In genomic region chr3:154332941-154333340, GRCm38 (mm10) we compare ENCODE assay signal across 15 mouse cellular contexts. TPM values are rescaled to one million over a fixed set of nuclear protein-coding genes. Genes with fewer than 3 reads are reported as not detected.
A peak's percentile ranks its signal among the peaks of the same experiment; 100 is the strongest.
DNase-seq lines count a peak whose midpoint lies in the region; ATAC-seq and TF ChIP-seq lines count a peak whose summit lies in the region.
"Had no signal": no experiment of that assay in that cellular context is flagged by ENCODE, and none has a peak within 500 bp of the region (broad histone marks: within the 10 kb centered on the region; RNA-seq: fewer than 3 reads in every experiment).

No protein-coding gene starts in this region.

- under 1% methylated on average over 15 of the region's 15 CpGs for WGBS in intestine, embryonic 14.5 days
- 3% methylated on average over 15 of the region's 15 CpGs for WGBS in intestine, embryonic 15.5 days

- H3K4me3 ChIP-seq in intestine, embryonic 14.5 days (ENCODE audit: low read depth, low read length) = no peak overlapping the region
- no peak overlapping the region for H3K4me3 ChIP-seq in intestine, embryonic 15.5 days (replicated peaks)
- peak overlapping the region; percentile 26 for H3K4me3 ChIP-seq in brown adipose tissue, adult 24 weeks (ENCODE audit: insufficient read depth, low read depth, low read length)
- H3K4me3 ChIP-seq in embryonic fibroblast, embryonic 13.5 days (ENCODE audit: insufficient read depth, low read length) = 0 out of 2 replicates have a peak overlapping the region, but pooled peaks have one; percentile 4
- H3K4me3 ChIP-seq: erythroblast, embryonic 14.5 days had no signal

- H3K9ac ChIP-seq in intestine, embryonic 14.5 days (ENCODE audit: low read length) = no peak overlapping the region
- H3K9ac ChIP-seq in intestine, embryonic 15.5 days = no peak overlapping the region

- H3K4me2 ChIP-seq in intestine, embryonic 14.5 days (ENCODE audit: low read length) = no peak overlapping the region
- H3K4me2 ChIP-seq in intestine, embryonic 15.5 days (replicated peaks) = no peak overlapping the region

- no peak for TF ChIP-seq POLR2A in embryonic fibroblast, embryonic 13.5 days (IDR thresholded peaks at IDR 0.05; ENCODE audit: low read depth, low read length)

- peak; percentile 37 for DNase-seq in embryo, embryonic 10.5 days (ENCODE audit: low spot score)
- DNase-seq in embryo, embryonic 10 days (ENCODE audit: low spot score) = no peak
- peak; percentile 70 for DNase-seq in intestine, embryonic 14.5 days (ENCODE audit: low spot score)
- DNase-seq in gastrocnemius, adult 8-10 months (ENCODE audit: low spot score in 2 of 2) = no peak
- DNase-seq in spleen, postnatal 36 days (ENCODE audit: low spot score in 2 of 2) = no peak
- DNase-seq: cerebellum, adult 9-10 months; thymus, postnatal 25 days had no signal

- TF ChIP-seq CTCF in embryonic fibroblast, embryonic 13.5 days (IDR thresholded peaks at IDR 0.05; ENCODE audit: borderline replicate concordance, insufficient read depth, low read length) = no peak

- peaks cover 96% of the 10 kb centered on the region for H3K27me3 ChIP-seq in intestine, embryonic 14.5 days (replicated peaks; ENCODE audit: control insufficient read depth, insufficient read depth, low read length)
- H3K27me3 ChIP-seq in intestine, embryonic 15.5 days (replicated peaks) = peaks cover 77% of the 10 kb centered on the region

- ATAC-seq in intestine, embryonic 14.5 days (replicated peaks; ENCODE audit: low FRiP score, low TSS enrichment, low read depth) = no peak
- no peak for ATAC-seq in intestine, embryonic 15.5 days
- ATAC-seq: hindbrain, embryonic 16.5 days had no signal

- H3K9me3 ChIP-seq in intestine, embryonic 14.5 days (ENCODE audit: control insufficient read depth, low read length) = no peaks in the 10 kb centered on the region
- no peaks in the 10 kb centered on the region for H3K9me3 ChIP-seq in intestine, embryonic 15.5 days
- H3K9me3 ChIP-seq: heart, embryonic 12.5 days had no signal

- H3K4me1 ChIP-seq in intestine, embryonic 14.5 days (replicated peaks; ENCODE audit: control insufficient read depth, insufficient read depth, low read length) = peaks cover 6% of the 10 kb centered on the region; the same call in 1 of the 2 replicates
- H3K4me1 ChIP-seq in intestine, embryonic 15.5 days (replicated peaks) = peaks cover 17% of the 10 kb centered on the region
- no peaks in the 10 kb centered on the region for H3K4me1 ChIP-seq in brown adipose tissue, adult 24 weeks (ENCODE audit: control insufficient read depth, insufficient read depth, insufficient read length, low read length)
- no peaks in the 10 kb centered on the region for H3K4me1 ChIP-seq in embryonic fibroblast, embryonic 13.5 days (ENCODE audit: control insufficient read depth, insufficient read depth, low read length)

- no peaks in the 10 kb centered on the region for H3K36me3 ChIP-seq in intestine, embryonic 14.5 days (ENCODE audit: control insufficient read depth, insufficient read depth, low read length)
- no peaks in the 10 kb centered on the region for H3K36me3 ChIP-seq in intestine, embryonic 15.5 days
- H3K36me3 ChIP-seq: heart, embryonic 12.5 days had no signal

- H3K27ac ChIP-seq in intestine, embryonic 14.5 days (ENCODE audit: low read depth) = no peak overlapping the region
- no peak overlapping the region for H3K27ac ChIP-seq in intestine, embryonic 15.5 days
- H3K27ac ChIP-seq in brown adipose tissue, adult 24 weeks (replicated peaks; ENCODE audit: low read depth, low read length) = no peak overlapping the region; the same call in 1 of the 2 replicates
- H3K27ac ChIP-seq in embryonic fibroblast, embryonic 13.5 days (ENCODE audit: insufficient read depth, low read length) = no peak overlapping the region

RNA-seq across cellular contexts. Expression of gene Lhx8, which starts 2.5 kb away (rescaled TPM):
- polyA plus RNA-seq in intestine, embryonic 14.5 days (2014; fragmentation: Nextera tagmentation; extraction: Ambion mirVana) = not detected in 2 replicates
- polyA plus RNA-seq in intestine, embryonic 15.5 days (2015; fragmentation: Nextera tagmentation; extraction: Ambion mirVana) = 0.13 and 0.19 TPM in 2 replicates
- polyA plus RNA-seq in brown adipose tissue, adult 24 weeks (2012; ENCODE audit: insufficient read depth, insufficient read length, missing spikeins) = 1.5 and 2.8 TPM in 2 replicates
- 2.0 and 7.8 TPM in 2 replicates for polyA plus RNA-seq in embryonic fibroblast, embryonic 13.5 days (2011; ENCODE audit: insufficient read length, low read depth, missing spikeins)
- total RNA-seq in gastrocnemius, adult 8-10 months (2022) = under 1 TPM in 1 of 4 experiments, not detected in 3; 0.25 TPM
- total RNA-seq: megakaryocyte-erythroid progenitor cell, adult 5-6 weeks had no signal
- polyA plus RNA-seq: erythroblast, embryonic 14.5 days; heart, embryonic 12.5 days; stomach, embryonic 16.5 days had no signal

Comparison
In these comparisons a context has a peak if more than half of its experiments do, and no peak if none do; other contexts are left out.
1. DNase-seq: peak in embryo, embryonic 10.5 days (single experiment) and intestine, embryonic 14.5 days (single experiment); none in embryo, embryonic 10 days (single experiment), gastrocnemius, adult 8-10 months (0 of 2) and spleen, postnatal 36 days (0 of 2).
2. H3K4me3 ChIP-seq: peak in brown adipose tissue, adult 24 weeks (single experiment) and embryonic fibroblast, embryonic 13.5 days (single experiment); none in intestine, embryonic 14.5 days (single experiment) and intestine, embryonic 15.5 days (single experiment).